Comparison of ENCODE assay signal across 9 mouse cellular contexts in the genomic region with DNA sequence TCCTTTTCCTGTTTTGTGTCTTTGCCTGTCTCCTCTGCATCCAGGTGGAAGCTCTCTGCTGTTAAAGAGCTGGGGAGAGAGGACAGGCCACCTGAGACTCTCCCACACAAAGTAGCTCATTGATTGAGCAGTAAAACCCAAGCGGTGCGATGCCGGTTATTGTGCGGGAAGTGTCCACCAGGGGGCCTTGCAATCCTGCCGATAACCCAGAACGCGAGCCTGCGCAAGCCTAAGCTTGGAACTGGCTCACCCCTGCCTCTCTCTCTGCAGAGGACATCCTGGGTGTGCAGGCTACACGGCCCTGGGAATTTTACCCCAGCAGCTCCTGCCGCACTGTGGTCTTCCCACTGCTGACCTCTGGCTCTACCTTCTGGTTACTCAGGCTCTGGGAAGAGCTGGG. TPM values are rescaled to one million over a fixed set of nuclear protein-coding genes. Genes with fewer than 3 reads are reported as not detected.
DNase-seq lines count a peak whose midpoint lies in the region; ATAC-seq and TF ChIP-seq lines count a peak whose summit lies in the region.
"Had no signal": no experiment of that assay in that cellular context is flagged by ENCODE, and none has a peak within 500 bp of the region (broad histone marks: within the 10 kb centered on the region; RNA-seq: fewer than 3 reads in every experiment).

No protein-coding gene starts in this region.

- DNase-seq in midbrain, embryonic 10.5 days (ENCODE audit: low spot score): peak; percentile 79
- peak; percentile 81 to 88 for DNase-seq in cerebellum, postnatal 25 days
- peak; percentile 80 for DNase-seq in gastrocnemius, adult 2 months
- DNase-seq in limb, embryonic 10.5 days (ENCODE audit: low spot score): peak; percentile 85
- DNase-seq in natural killer cell, adult 2 months (ENCODE audit: low spot score in 2 of 2): peak; percentile 62 to 76
- DNase-seq in spleen, postnatal 4 days (ENCODE audit: low spot score in 2 of 2): peak; percentile 76 to 92

- no peak overlapping the region for H3K9ac ChIP-seq in midbrain, embryonic 16.5 days (ENCODE audit: low read depth, low read length)
- H3K9ac ChIP-seq in intestine, embryonic 15.5 days: no peak overlapping the region

- peak; percentile 85 for TF ChIP-seq CTCF in gastrocnemius, adult 2 months (IDR thresholded peaks at IDR 0.05)

- intact Hi-C loops in gastrocnemius, adult 2 months (cut with DNase I): loop anchor here (10.0 kb wide), 1 partner anchor 301 kb away; the partner anchor contains the start of genes Fbxo45 and Wdr53

- no peak overlapping the region for H3K4me2 ChIP-seq in midbrain, embryonic 16.5 days (ENCODE audit: low read length)
- no peak overlapping the region for H3K4me2 ChIP-seq in intestine, embryonic 15.5 days (replicated peaks)

- ATAC-seq in midbrain, embryonic 16.5 days: no peak
- ATAC-seq in intestine, embryonic 15.5 days: peak; percentile 35

- H3K27ac ChIP-seq in midbrain, embryonic 10.5 days (replicated peaks): no peak overlapping the region
- no peak overlapping the region for H3K27ac ChIP-seq in midbrain, embryonic 16.5 days (ENCODE audit: low read length)
- peak overlapping the region; percentile 9; the same call in 1 of the 2 replicates for H3K27ac ChIP-seq in gastrocnemius, adult 2 months
- no peak overlapping the region for H3K27ac ChIP-seq in intestine, embryonic 15.5 days
- no peak overlapping the region for H3K27ac ChIP-seq in limb, embryonic 10.5 days

- H3K36me3 ChIP-seq in midbrain, embryonic 10.5 days: peaks cover 13% of the 10 kb centered on the region
- H3K36me3 ChIP-seq in midbrain, embryonic 16.5 days (ENCODE audit: control insufficient read depth, insufficient read depth, low read length): 0 out of 2 replicates have a peak, but pooled peaks cover 3% of the 10 kb centered on the region
- 0 out of 2 replicates have a peak, but pooled peaks cover 3% of the 10 kb centered on the region for H3K36me3 ChIP-seq in intestine, embryonic 15.5 days
- peaks cover 20% of the 10 kb centered on the region for H3K36me3 ChIP-seq in limb, embryonic 10.5 days

- H3K27me3 ChIP-seq in midbrain, embryonic 10.5 days (ENCODE audit: low read depth, poor library complexity, severe bottlenecking): no peaks in the 10 kb centered on the region
- no peaks in the 10 kb centered on the region for H3K27me3 ChIP-seq in midbrain, embryonic 16.5 days (ENCODE audit: control insufficient read depth, insufficient read depth, low read depth, low read length)
- no peaks in the 10 kb centered on the region for H3K27me3 ChIP-seq in intestine, embryonic 15.5 days (replicated peaks)
- no peaks in the 10 kb centered on the region for H3K27me3 ChIP-seq in limb, embryonic 10.5 days (ENCODE audit: low read depth, poor library complexity, severe bottlenecking)

- 6% methylated on average over 10 of the region's 10 CpGs for WGBS in midbrain, embryonic 10.5 days
- 5% methylated on average over 10 of the region's 10 CpGs for WGBS in midbrain, embryonic 16.5 days
- WGBS in intestine, embryonic 15.5 days: 3% methylated on average over 10 of the region's 10 CpGs
- 7% methylated on average over 10 of the region's 10 CpGs for WGBS in limb, embryonic 10.5 days

- H3K9me3 ChIP-seq in midbrain, embryonic 10.5 days (replicated peaks): no peaks in the 10 kb centered on the region
- H3K9me3 ChIP-seq in midbrain, embryonic 16.5 days (replicated peaks; ENCODE audit: control insufficient read depth, low read length, poor library complexity, severe bottlenecking): no peaks in the 10 kb centered on the region
- H3K9me3 ChIP-seq in intestine, embryonic 15.5 days: no peaks in the 10 kb centered on the region
- H3K9me3 ChIP-seq in limb, embryonic 10.5 days (replicated peaks): no peaks in the 10 kb centered on the region

- H3K4me1 ChIP-seq in midbrain, embryonic 10.5 days: peaks cover 31% of the 10 kb centered on the region
- H3K4me1 ChIP-seq in midbrain, embryonic 16.5 days (ENCODE audit: control insufficient read depth, insufficient read depth, low read length): peaks cover 26% of the 10 kb centered on the region
- peaks cover 12% of the 10 kb centered on the region for H3K4me1 ChIP-seq in intestine, embryonic 15.5 days (replicated peaks)
- peaks cover 23% of the 10 kb centered on the region for H3K4me1 ChIP-seq in limb, embryonic 10.5 days

- H3K4me3 ChIP-seq in midbrain, embryonic 10.5 days: no peak overlapping the region
- H3K4me3 ChIP-seq in midbrain, embryonic 16.5 days (ENCODE audit: low read depth, low read length): no peak overlapping the region
- H3K4me3 ChIP-seq in gastrocnemius, adult 2 months: no peak overlapping the region
- H3K4me3 ChIP-seq in intestine, embryonic 15.5 days (replicated peaks): no peak overlapping the region
- H3K4me3 ChIP-seq in limb, embryonic 10.5 days: no peak overlapping the region; the same call in 1 of the 2 replicates
- H3K4me3 ChIP-seq: myocyte had no signal

RNA-seq across cellular contexts. Expression of gene 0610012G03Rik, which starts 4.3 kb away (rescaled TPM):
- 92.8 TPM in 2 replicates for polyA plus RNA-seq in midbrain, embryonic 10.5 days (2016; fragmentation: Nextera tagmentation; extraction: Ambion mirVana)
- 114 and 117 TPM in 2 replicates for polyA plus RNA-seq in midbrain, embryonic 16.5 days (2015; fragmentation: Nextera tagmentation; extraction: Ambion mirVana)
- total RNA-seq in gastrocnemius, adult 2 months (2021): 10 to 100 TPM; 52.1 to 66.5 TPM
- 108 and 120 TPM in 2 replicates for polyA plus RNA-seq in intestine, embryonic 15.5 days (2015; fragmentation: Nextera tagmentation; extraction: Ambion mirVana)
- polyA plus RNA-seq in limb, embryonic 10.5 days (2016; fragmentation: Nextera tagmentation; extraction: Ambion mirVana): 84.2 and 87.2 TPM in 2 replicates

RNA-seq across cellular contexts. Expression of gene Ncbp2, which starts 4.3 kb away (rescaled TPM):
- polyA plus RNA-seq in midbrain, embryonic 10.5 days (2016; fragmentation: Nextera tagmentation; extraction: Ambion mirVana): 141 and 147 TPM in 2 replicates
- polyA plus RNA-seq in midbrain, embryonic 16.5 days (2015; fragmentation: Nextera tagmentation; extraction: Ambion mirVana): 103 and 105 TPM in 2 replicates
- total RNA-seq in gastrocnemius, adult 2 months (2021): 10 to 100 TPM; 11.5 to 17.9 TPM
- polyA plus RNA-seq in intestine, embryonic 15.5 days (2015; fragmentation: Nextera tagmentation; extraction: Ambion mirVana): 80.9 and 85.8 TPM in 2 replicates
- polyA plus RNA-seq in limb, embryonic 10.5 days (2016; fragmentation: Nextera tagmentation; extraction: Ambion mirVana): 143 and 147 TPM in 2 replicates

RNA-seq across cellular contexts. Expression of gene Pigz, which starts 10.3 kb away (rescaled TPM):
- polyA plus RNA-seq in midbrain, embryonic 10.5 days (2016; fragmentation: Nextera tagmentation; extraction: Ambion mirVana): 1.4 and 1.8 TPM in 2 replicates
- 2.7 and 3.5 TPM in 2 replicates for polyA plus RNA-seq in midbrain, embryonic 16.5 days (2015; fragmentation: Nextera tagmentation; extraction: Ambion mirVana)
- total RNA-seq in gastrocnemius, adult 2 months (2021): under 1 TPM; 0.20 to 0.71 TPM
- 0.48 and 1.2 TPM in 2 replicates for polyA plus RNA-seq in intestine, embryonic 15.5 days (2015; fragmentation: Nextera tagmentation; extraction: Ambion mirVana)
- 1.0 and 1.2 TPM in 2 replicates for polyA plus RNA-seq in limb, embryonic 10.5 days (2016; fragmentation: Nextera tagmentation; extraction: Ambion mirVana)

RNA-seq across cellular contexts. Expression of gene Senp5, which starts 59.1 kb away (rescaled TPM):
- 18.4 and 21.1 TPM in 2 replicates for polyA plus RNA-seq in midbrain, embryonic 10.5 days (2016; fragmentation: Nextera tagmentation; extraction: Ambion mirVana)
- polyA plus RNA-seq in midbrain, embryonic 16.5 days (2015; fragmentation: Nextera tagmentation; extraction: Ambion mirVana): 15.3 and 16.7 TPM in 2 replicates
- total RNA-seq in gastrocnemius, adult 2 months (2021): 10 to 100 TPM; 10.3 to 12.8 TPM
- 10.6 TPM in 2 replicates for polyA plus RNA-seq in intestine, embryonic 15.5 days (2015; fragmentation: Nextera tagmentation; extraction: Ambion mirVana)
- polyA plus RNA-seq in limb, embryonic 10.5 days (2016; fragmentation: Nextera tagmentation; extraction: Ambion mirVana): 20.8 and 22.1 TPM in 2 replicates
